12 mouse cellular contexts compared by ENCODE assay signal in the genomic region with DNA sequence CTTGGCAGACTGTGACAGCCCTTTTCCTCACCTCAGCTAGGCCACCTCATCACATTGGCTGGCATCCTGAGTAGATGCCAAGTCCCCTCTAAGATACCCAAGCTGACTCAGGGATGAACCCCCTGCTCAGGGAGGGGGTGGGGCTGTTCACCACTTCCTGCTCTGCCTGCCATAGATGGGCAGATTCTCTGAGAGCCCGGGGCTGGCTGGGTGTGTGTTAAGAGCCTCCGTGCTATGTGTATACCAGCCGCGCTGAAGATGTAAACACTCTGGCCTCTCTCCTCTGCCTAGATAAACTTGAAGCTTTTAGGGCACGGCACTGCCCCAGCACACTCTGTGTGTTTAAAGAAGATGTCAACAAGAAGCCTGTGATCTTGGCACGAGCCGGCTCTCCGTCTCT. TPM values are rescaled to one million over a fixed set of nuclear protein-coding genes. Genes with fewer than 3 reads are reported as not detected.
DNase-seq lines count a peak whose midpoint lies in the region; ATAC-seq and TF ChIP-seq lines count a peak whose summit lies in the region.
"Had no signal": no experiment of that assay in that cellular context is flagged by ENCODE, and none has a peak within 500 bp of the region (broad histone marks: within the 10 kb centered on the region; RNA-seq: fewer than 3 reads in every experiment).

No protein-coding gene starts in this region.

- WGBS in lung, adult 2 months = 7% methylated on average over 8 of the region's 8 CpGs
- 8% methylated on average over 8 of the region's 8 CpGs for WGBS in stomach, embryonic 16.5 days
- 80% methylated on average over 8 of the region's 8 CpGs for WGBS in neural tube, embryonic 15.5 days

- H3K4me3 ChIP-seq in lung, adult 2 months (replicated peaks; ENCODE audit: extremely low read depth, low read depth, low read length) = no peak overlapping the region
- H3K4me3 ChIP-seq in stomach, embryonic 16.5 days (replicated peaks; ENCODE audit: low read length) = no peak overlapping the region
- H3K4me3 ChIP-seq in neural tube, embryonic 15.5 days (replicated peaks) = no peak overlapping the region
- H3K4me3 ChIP-seq: limb, embryonic 13.5 days had no signal

- H3K27me3 ChIP-seq in stomach, embryonic 16.5 days (ENCODE audit: control insufficient read depth, insufficient read depth, low read length) = no peaks in the 10 kb centered on the region
- H3K27me3 ChIP-seq in neural tube, embryonic 15.5 days (replicated peaks) = no peaks in the 10 kb centered on the region
- H3K27me3 ChIP-seq: limb, embryonic 13.5 days had no signal

- DNase-seq in Muller cell, postnatal 12 days (ENCODE audit: inconsistent ontology term) = peak; percentile 90
- DNase-seq in lung, adult 2 months = peak; percentile 40
- no peak for DNase-seq in gastrocnemius, postnatal 25 days
- DNase-seq in ovary, postnatal 14 days (ENCODE audit: low spot score) = no peak
- DNase-seq: embryo, embryonic 11 days; retina, postnatal 1 day had no signal

- no peak for TF ChIP-seq POLR2A in lung, adult 2 months (IDR thresholded peaks at IDR 0.05; ENCODE audit: borderline replicate concordance, extremely low read depth, low read depth, low read length)

- H3K9me3 ChIP-seq in stomach, embryonic 16.5 days (replicated peaks; ENCODE audit: control insufficient read depth, low read length) = no peaks in the 10 kb centered on the region
- no peaks in the 10 kb centered on the region for H3K9me3 ChIP-seq in neural tube, embryonic 15.5 days (replicated peaks)
- H3K9me3 ChIP-seq: limb, embryonic 13.5 days had no signal

- H3K4me2 ChIP-seq in stomach, embryonic 16.5 days (ENCODE audit: low read depth, low read length) = no peak overlapping the region; the same call in 1 of the 2 replicates
- no peak overlapping the region for H3K4me2 ChIP-seq in neural tube, embryonic 15.5 days
- H3K4me2 ChIP-seq: limb, embryonic 13.5 days had no signal

- ATAC-seq in CD4-positive, CD25-positive, alpha-beta regulatory T cell, adult 4 months = peak; percentile 47
- ATAC-seq in stomach, embryonic 16.5 days (ENCODE audit: insufficient read depth, low FRiP score) = peak; percentile 85
- ATAC-seq in neural tube, embryonic 15.5 days (ENCODE audit: low FRiP score) = no peak
- ATAC-seq: midbrain, embryonic 16.5 days had no signal

- no peak overlapping the region for H3K9ac ChIP-seq in stomach, embryonic 16.5 days (ENCODE audit: low read length)
- H3K9ac ChIP-seq in neural tube, embryonic 15.5 days (replicated peaks) = no peak overlapping the region
- H3K9ac ChIP-seq: limb, embryonic 13.5 days had no signal

- H3K36me3 ChIP-seq in stomach, embryonic 16.5 days (ENCODE audit: control insufficient read depth, insufficient read depth, low read length) = no peaks in the 10 kb centered on the region
- H3K36me3 ChIP-seq in neural tube, embryonic 15.5 days = no peaks in the 10 kb centered on the region
- H3K36me3 ChIP-seq: limb, embryonic 13.5 days had no signal

- H3K4me1 ChIP-seq in lung, adult 2 months (ENCODE audit: control insufficient read depth, insufficient read depth, low read length) = no peaks in the 10 kb centered on the region; the same call in 1 of the 2 replicates
- H3K4me1 ChIP-seq in stomach, embryonic 16.5 days (ENCODE audit: control insufficient read depth, insufficient read depth, low read length) = peaks cover 9% of the 10 kb centered on the region; the same call in 1 of the 2 replicates
- no peaks in the 10 kb centered on the region; the same call in 1 of the 2 replicates for H3K4me1 ChIP-seq in neural tube, embryonic 15.5 days
- H3K4me1 ChIP-seq: limb, embryonic 13.5 days had no signal

- no peak for TF ChIP-seq CTCF in lung, adult 2 months (IDR thresholded peaks at IDR 0.05; ENCODE audit: insufficient read depth, low read length)

- H3K27ac ChIP-seq in stomach, embryonic 16.5 days (ENCODE audit: low read length) = peak overlapping the region; percentile 68
- H3K27ac ChIP-seq in neural tube, embryonic 15.5 days (replicated peaks) = no peak overlapping the region
- H3K27ac ChIP-seq: limb, embryonic 13.5 days had no signal

RNA-seq across cellular contexts. Expression of a gene that starts 4.4 kb away (rescaled TPM):
- polyA plus RNA-seq in CD4-positive, CD25-positive, alpha-beta regulatory T cell, adult 4 months (2017; shearing (Covaris generic)) = not detected
- 0.76 and 0.96 TPM in 2 replicates for polyA plus RNA-seq in lung, adult 2 months (2012; rRNA removed)
- polyA plus RNA-seq in stomach, embryonic 16.5 days (2015; fragmentation: Nextera tagmentation; extraction: Ambion mirVana) = 1.4 and 1.6 TPM in 2 replicates
- total RNA-seq in gastrocnemius, postnatal 25 days (2021) = not detected
- 0.13 and 0.20 TPM in 2 replicates for polyA plus RNA-seq in neural tube, embryonic 15.5 days (2015; fragmentation: Nextera tagmentation; extraction: Ambion mirVana)
- polyA plus RNA-seq: heart, postnatal 0 days; limb, embryonic 13.5 days; midbrain, embryonic 16.5 days had no signal

RNA-seq across cellular contexts. Expression of a gene that starts 16.8 kb away (rescaled TPM):
- under 1 TPM; 0.16 to 0.17 TPM for polyA plus RNA-seq in CD4-positive, CD25-positive, alpha-beta regulatory T cell, adult 4 months (2017; shearing (Covaris generic))
- 134 and 177 TPM in 2 replicates for polyA plus RNA-seq in lung, adult 2 months (2012; rRNA removed)
- 65.5 and 80.3 TPM in 2 replicates for polyA plus RNA-seq in stomach, embryonic 16.5 days (2015; fragmentation: Nextera tagmentation; extraction: Ambion mirVana)
- 1 to 10 TPM; 4.0 to 5.2 TPM for total RNA-seq in gastrocnemius, postnatal 25 days (2021)
- 16.6 and 22.8 TPM in 2 replicates for polyA plus RNA-seq in neural tube, embryonic 15.5 days (2015; fragmentation: Nextera tagmentation; extraction: Ambion mirVana)

Comparison
In these comparisons a context has a peak if more than half of its experiments do, and no peak if none do; other contexts are left out.
1. DNase-seq: peak in Muller cell, postnatal 12 days (single experiment) and lung, adult 2 months (single experiment); none in gastrocnemius, postnatal 25 days (single experiment) and ovary, postnatal 14 days (single experiment).
2. RNA of a gene that starts 16.8 kb away (polyA plus RNA-seq): 134 to 177 TPM in lung, adult 2 months, 65.5 to 80.3 TPM in stomach, embryonic 16.5 days and 16.6 to 22.8 TPM in neural tube, embryonic 15.5 days; 0.16 to 0.17 TPM in CD4-positive, CD25-positive, alpha-beta regulatory T cell, adult 4 months; every median in the first group is over 10 times any median in the second.